Comparison of ENCODE assay signal across 24 mouse cellular contexts in the genomic region with DNA sequence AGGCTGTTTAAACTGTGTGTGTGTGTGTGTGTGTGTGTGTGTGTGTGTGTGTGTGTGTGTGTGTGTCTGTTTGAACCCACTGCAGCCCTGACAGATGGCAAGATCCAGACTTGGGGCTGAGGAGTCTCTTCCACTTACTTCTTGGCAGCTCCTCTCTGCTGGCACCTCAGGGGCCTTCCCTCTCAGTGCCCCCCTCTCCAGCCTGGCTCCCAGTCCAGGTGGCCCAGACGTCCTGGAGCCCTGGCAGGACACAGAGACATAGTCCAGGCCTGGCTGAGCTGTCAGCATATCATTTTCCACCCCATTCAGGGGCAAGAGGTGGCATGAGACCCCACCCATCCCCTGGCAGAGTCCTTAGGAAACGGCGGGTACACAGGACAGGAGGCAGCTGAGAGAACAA. TPM values are rescaled to one million over a fixed set of nuclear protein-coding genes. Genes with fewer than 3 reads are reported as not detected.
DNase-seq lines count a peak whose midpoint lies in the region; ATAC-seq lines count a peak whose summit lies in the region.
"Had no signal": no experiment of that assay in that cellular context is flagged by ENCODE, and none has a peak within 500 bp of the region (broad histone marks: within the 10 kb centered on the region; RNA-seq: fewer than 3 reads in every experiment).

No protein-coding gene starts in this region.

- 24% methylated on average over 3 of the region's 3 CpGs for WGBS in heart, embryonic 12.5 days
- 53% methylated on average over 3 of the region's 3 CpGs for WGBS in forebrain, embryonic 14.5 days

- H3K27me3 ChIP-seq in heart, embryonic 12.5 days (replicated peaks): peaks cover 26% of the 10 kb centered on the region
- peaks cover 3% of the 10 kb centered on the region; the same call in 1 of the 2 replicates for H3K27me3 ChIP-seq in forebrain, embryonic 14.5 days (replicated peaks; ENCODE audit: control insufficient read depth, insufficient read depth, low read length)

- H3K27ac ChIP-seq in heart, embryonic 12.5 days (ENCODE audit: poor library complexity, severe bottlenecking): peak overlapping the region; percentile 31; the same call in 1 of the 2 replicates
- H3K27ac ChIP-seq in forebrain, embryonic 14.5 days (ENCODE audit: low read depth, low read length): no peak overlapping the region
- H3K27ac ChIP-seq: forebrain, embryonic 12.5 days; hindbrain, embryonic 12.5 days; kidney, embryonic 15.5 days; midbrain, embryonic 15.5 days; stomach, embryonic 15.5 days had no signal

- H3K4me1 ChIP-seq in heart, embryonic 12.5 days (replicated peaks): peaks cover 76% of the 10 kb centered on the region
- 0 out of 2 replicates have a peak, but pooled peaks cover 2% of the 10 kb centered on the region for H3K4me1 ChIP-seq in forebrain, embryonic 14.5 days (ENCODE audit: control insufficient read depth, insufficient read depth, low read length)
- H3K4me1 ChIP-seq: megakaryocyte, embryonic 14.5 days had no signal

- intact Hi-C loops in heart, postnatal 14 days (cut with DNase I): no loop called here

- peak; percentile 55 to 74 for DNase-seq in cerebellum, postnatal 10 days
- DNase-seq in cerebellum, postnatal 25 days: no peak
- peak; percentile 98 for DNase-seq in heart, adult 11 months
- peak; percentile 39 to 45 for DNase-seq in heart, postnatal 14 days
- no peak for DNase-seq in forebrain, embryonic 14.5 days (ENCODE audit: low spot score)
- DNase-seq in kidney, adult 9 months: no peak
- no peak for DNase-seq in embryo, embryonic 10 days (ENCODE audit: low spot score)
- DNase-seq: adrenal gland, postnatal 14 days; cerebellum, adult 18-20 months; gastrocnemius, postnatal 14 days; liver; liver, postnatal 0 days; lung, postnatal 10 days; right cerebral cortex, postnatal 25 days had no signal

- H3K9ac ChIP-seq in heart, embryonic 12.5 days: no peak overlapping the region
- H3K9ac ChIP-seq in forebrain, embryonic 14.5 days (ENCODE audit: low read length): no peak overlapping the region
- H3K9ac ChIP-seq: forebrain, embryonic 12.5 days; hindbrain, embryonic 12.5 days; kidney, embryonic 15.5 days; liver, postnatal 0 days; midbrain, embryonic 15.5 days; stomach, embryonic 15.5 days had no signal

- no peak overlapping the region for H3K4me2 ChIP-seq in heart, embryonic 12.5 days
- H3K4me2 ChIP-seq in forebrain, embryonic 14.5 days (ENCODE audit: low read length): no peak overlapping the region
- H3K4me2 ChIP-seq: forebrain, embryonic 12.5 days; hindbrain, embryonic 12.5 days; kidney, embryonic 15.5 days; midbrain, embryonic 15.5 days; stomach, embryonic 15.5 days had no signal

- H3K9me3 ChIP-seq in heart, embryonic 12.5 days (replicated peaks): no peaks in the 10 kb centered on the region
- no peaks in the 10 kb centered on the region for H3K9me3 ChIP-seq in forebrain, embryonic 14.5 days (replicated peaks; ENCODE audit: control insufficient read depth, low read length)
- H3K9me3 ChIP-seq: forebrain, embryonic 12.5 days; hindbrain, embryonic 12.5 days; kidney, embryonic 15.5 days; megakaryocyte, embryonic 14.5 days; midbrain, embryonic 15.5 days; stomach, embryonic 15.5 days had no signal

- no peaks in the 10 kb centered on the region for H3K36me3 ChIP-seq in heart, embryonic 12.5 days
- H3K36me3 ChIP-seq in forebrain, embryonic 14.5 days (ENCODE audit: control insufficient read depth, insufficient read depth, low read length): no peaks in the 10 kb centered on the region
- H3K36me3 ChIP-seq: forebrain, embryonic 12.5 days; hindbrain, embryonic 12.5 days; kidney, embryonic 15.5 days; midbrain, embryonic 15.5 days; stomach, embryonic 15.5 days had no signal

- no peak for ATAC-seq in heart, embryonic 12.5 days (ENCODE audit: insufficient number of reproducible peaks, low FRiP score)
- no peak for ATAC-seq in forebrain, embryonic 14.5 days
- ATAC-seq: inflammation-experienced regulatory T-cells, adult 6 months; liver, postnatal 0 days; midbrain, embryonic 15.5 days; Patski had no signal

- no peak overlapping the region for H3K4me3 ChIP-seq in heart, embryonic 12.5 days
- H3K4me3 ChIP-seq in forebrain, embryonic 14.5 days (ENCODE audit: low read depth, low read length): no peak overlapping the region
- H3K4me3 ChIP-seq: forebrain, embryonic 12.5 days; hindbrain, embryonic 12.5 days; kidney, embryonic 15.5 days; megakaryocyte, embryonic 14.5 days; midbrain, embryonic 15.5 days; stomach, embryonic 15.5 days had no signal

RNA-seq across cellular contexts. Expression of gene Hcn4, which starts 5.5 kb away (rescaled TPM):
- polyA plus RNA-seq in heart, embryonic 12.5 days (2016; fragmentation: Nextera tagmentation; extraction: Ambion mirVana): 2.3 and 2.5 TPM in 2 replicates
- 1 to 10 TPM; 4.6 to 6.9 TPM for total RNA-seq in heart, postnatal 14 days (2021)
- 2.6 and 3.0 TPM in 2 replicates for polyA plus RNA-seq in forebrain, embryonic 14.5 days (2014; fragmentation: Nextera tagmentation; extraction: Ambion mirVana)
- total RNA-seq: neutrophil, adult 5-6 weeks had no signal
- polyA plus RNA-seq: inflammation-experienced regulatory T-cells, adult 6 months; liver, postnatal 0 days had no signal

Comparison
In these comparisons a context has a peak if more than half of its experiments do, and no peak if none do; other contexts are left out.
1. DNase-seq: peak in cerebellum, postnatal 10 days (2 of 2), heart, adult 11 months (single experiment) and heart, postnatal 14 days (2 of 2); none in cerebellum, postnatal 25 days (0 of 2), forebrain, embryonic 14.5 days (single experiment), kidney, adult 9 months (single experiment) and embryo, embryonic 10 days (single experiment).